ENCODE assay signal across 9 mouse cellular contexts in genomic region chr9:61336591-61337587, GRCm38 (mm10). TPM values are rescaled to one million over a fixed set of nuclear protein-coding genes. Genes with fewer than 3 reads are reported as not detected.
DNase-seq lines count a peak whose midpoint lies in the region; ATAC-seq lines count a peak whose summit lies in the region.
"Had no signal": no experiment of that assay in that cellular context is flagged by ENCODE, and none has a peak within 500 bp of the region (broad histone marks: within the 10 kb centered on the region; RNA-seq: fewer than 3 reads in every experiment).

No protein-coding gene starts in this region.

- no peaks in the 10 kb centered on the region for H3K9me3 ChIP-seq in heart, embryonic 15.5 days (replicated peaks)
- H3K9me3 ChIP-seq: liver, embryonic 15.5 days had no signal

- peaks cover 92% of the 10 kb centered on the region for H3K27me3 ChIP-seq in heart, embryonic 15.5 days

- intact Hi-C loops in left cerebral cortex, postnatal 14 days (cut with DNase I) = no loop called here

- H3K4me1 ChIP-seq in heart, embryonic 15.5 days (replicated peaks) = peaks cover 28% of the 10 kb centered on the region

- H3K27ac ChIP-seq in heart, embryonic 15.5 days = 0 out of 2 replicates have a peak overlapping the region, but pooled peaks have one; percentile 21
- H3K27ac ChIP-seq: liver, embryonic 15.5 days had no signal

- no peak overlapping the region for H3K4me3 ChIP-seq in heart, embryonic 15.5 days
- H3K4me3 ChIP-seq: liver, embryonic 15.5 days had no signal

- H3K9ac ChIP-seq in heart, embryonic 15.5 days = no peak overlapping the region
- H3K9ac ChIP-seq: liver, embryonic 15.5 days had no signal

- WGBS in heart, embryonic 15.5 days = 13% methylated on average over 17 of the region's 17 CpGs

- H3K4me2 ChIP-seq in heart, embryonic 15.5 days = peak overlapping the region; percentile 38
- H3K4me2 ChIP-seq: liver, embryonic 15.5 days had no signal

- peak; percentile 69 for DNase-seq in urinary bladder, postnatal 25 days (ENCODE audit: low spot score)
- no peak for DNase-seq in urinary bladder, adult 2 months (ENCODE audit: low spot score)
- peak; percentile 79 to 82 for DNase-seq in lung, adult 18-20 months
- peak; percentile 76 to 82 for DNase-seq in urinary bladder, postnatal 4 days (ENCODE audit: low spot score in 2 of 2)
- no peak for DNase-seq in cerebellum, adult 9-11 months
- DNase-seq in left cerebral cortex, postnatal 14 days (ENCODE audit: low spot score in 2 of 2) = no peak
- no peak for DNase-seq in frontal cortex, adult 2 months (ENCODE audit: extremely low spot score in 1 of 2, low spot score in 1 of 2)

- peak; percentile 90 for ATAC-seq in heart, embryonic 15.5 days (replicated peaks; ENCODE audit: insufficient number of reproducible peaks, insufficient read depth, low FRiP score, low read depth)

- H3K36me3 ChIP-seq in heart, embryonic 15.5 days = no peaks in the 10 kb centered on the region
- H3K36me3 ChIP-seq: liver, embryonic 15.5 days had no signal

RNA-seq across cellular contexts. Expression of gene Tle3, which starts 35.3 kb away (rescaled TPM):
- polyA plus RNA-seq in urinary bladder, adult 2 months (2012; rRNA removed) = 39.4 and 49.1 TPM in 2 replicates
- 7.3 and 14.3 TPM in 2 replicates for polyA plus RNA-seq in heart, embryonic 15.5 days (2015; fragmentation: Nextera tagmentation; extraction: Ambion mirVana)
- total RNA-seq in left cerebral cortex, postnatal 14 days (2021) = 10 to 100 TPM; 81.7 to 98.0 TPM
- 48.1 and 53.7 TPM in 2 replicates for polyA plus RNA-seq in frontal cortex, adult 2 months (2012; rRNA removed)

Comparison
In these comparisons a context has a peak if more than half of its experiments do, and no peak if none do; other contexts are left out.
1. DNase-seq: peak in urinary bladder, postnatal 25 days (single experiment), lung, adult 18-20 months (2 of 2) and urinary bladder, postnatal 4 days (2 of 2); none in urinary bladder, adult 2 months (single experiment), cerebellum, adult 9-11 months (single experiment), left cerebral cortex, postnatal 14 days (0 of 2) and frontal cortex, adult 2 months (0 of 2).